Mouse (Mus musculus) ES-CJ7 (cell line): ENCODE measurements around the gene Slco1c1.
"Not testable (repeated sequence)": the region's sequence is repeated elsewhere in the genome, so short reads cannot be mapped to it uniquely, and the experiment has no call there.

Experiments
- DNase-seq: peaks from one replicate; pipeline ENCODE4 v3.0.0; 2011; ENCODE audit warnings: low read depth, low spot score

Gene Slco1c1

GRCm38 (mm10) chr6:141590002-141590401, 65.8 kb downstream of the Slco1c1 start:
- no peak for DNase-seq

- DNase-seq: not testable (repeated sequence)
Measured at GRCm38 (mm10) chr6:141590598-141591200, 66.5 kb downstream of the Slco1c1 start.

GRCm38 (mm10) chr6:141596081-141596480, 71.9 kb downstream of the Slco1c1 start:
- peak; percentile 47 for DNase-seq

GRCm38 (mm10) chr6:141597037-141597436, 72.9 kb downstream of the Slco1c1 start:
- peak; percentile 75 for DNase-seq

GRCm38 (mm10) chr6:141600940-141601339, 76.8 kb downstream of the Slco1c1 start:
- peak; percentile 74 for DNase-seq

GRCm38 (mm10) chr6:141610702-141611260, 86.6 kb downstream of the Slco1c1 start:
- no peak for DNase-seq

- no peak for DNase-seq
Measured at GRCm38 (mm10) chr6:141614017-141614416, 89.8 kb downstream of the Slco1c1 start.

GRCm38 (mm10) chr6:141615348-141615747, 91.2 kb downstream of the Slco1c1 start:
- DNase-seq: no peak
